In genomic region chr1:185572761-185573530, GRCm38 (mm10) we compare ENCODE assay signal across 11 mouse cellular contexts.
A peak's percentile ranks its signal among the peaks of the same experiment; 100 is the strongest.
DNase-seq lines count a peak whose midpoint lies in the region; ATAC-seq and TF ChIP-seq lines count a peak whose summit lies in the region.
"Had no signal": no experiment of that assay in that cellular context is flagged by ENCODE, and none has a peak within 500 bp of the region (broad histone marks: within the 10 kb centered on the region; RNA-seq: fewer than 3 reads in every experiment).

No protein-coding gene starts in this region.

- DNase-seq in forebrain, postnatal 0 days, result peak; percentile 8
- peak; percentile 19 for DNase-seq in right cerebral cortex, adult 18-20 months
- no peak for DNase-seq in right cerebral cortex, postnatal 14 days
- DNase-seq in layer of hippocampus, adult 18-20 months (ENCODE audit: low spot score in 2 of 2), result peak; percentile 22 to 34
- peak; percentile 7 for DNase-seq in skeletal muscle tissue, adult 2 months (ENCODE audit: low read depth, low spot score)
- DNase-seq in urinary bladder, postnatal 4 days (ENCODE audit: low spot score in 2 of 2), result no peak
- DNase-seq: gastrocnemius, postnatal 14 days; kidney, postnatal 25 days; thymus, postnatal 4 days had no signal

- H3K27ac ChIP-seq in forebrain, postnatal 0 days (ENCODE audit: low read depth, low read length), result no peak overlapping the region
- no peak overlapping the region for H3K27ac ChIP-seq in forebrain, embryonic 16.5 days (ENCODE audit: low read length)

- no peak overlapping the region for H3K4me2 ChIP-seq in forebrain, postnatal 0 days (ENCODE audit: low read depth)
- H3K4me2 ChIP-seq in forebrain, embryonic 16.5 days (ENCODE audit: low read length), result no peak overlapping the region

- no peaks in the 10 kb centered on the region for H3K36me3 ChIP-seq in forebrain, postnatal 0 days (ENCODE audit: insufficient read depth)
- H3K36me3 ChIP-seq in forebrain, embryonic 16.5 days (ENCODE audit: control insufficient read depth, insufficient read depth), result no peaks in the 10 kb centered on the region

- H3K4me3 ChIP-seq in forebrain, postnatal 0 days (ENCODE audit: low read depth, low read length), result no peak overlapping the region
- H3K4me3 ChIP-seq in forebrain, embryonic 16.5 days (replicated peaks; ENCODE audit: low read length), result no peak overlapping the region
- H3K4me3 ChIP-seq: erythroblast, embryonic 14.5 days had no signal

- H3K27me3 ChIP-seq in forebrain, postnatal 0 days (ENCODE audit: insufficient read depth, low read length), result no peaks in the 10 kb centered on the region
- H3K27me3 ChIP-seq in forebrain, embryonic 16.5 days (replicated peaks; ENCODE audit: control insufficient read depth, insufficient read depth, low read length), result no peaks in the 10 kb centered on the region

- H3K9me3 ChIP-seq in forebrain, postnatal 0 days (ENCODE audit: low read length), result no peaks in the 10 kb centered on the region
- no peaks in the 10 kb centered on the region for H3K9me3 ChIP-seq in forebrain, embryonic 16.5 days (ENCODE audit: control insufficient read depth, low read length)

- no peak for TF ChIP-seq CTCF in forebrain, postnatal 0 days (IDR thresholded peaks at IDR 0.05; ENCODE audit: low read depth)

- no peak for ATAC-seq in forebrain, postnatal 0 days
- no peak for ATAC-seq in forebrain, embryonic 16.5 days

- H3K9ac ChIP-seq in forebrain, postnatal 0 days, result no peak overlapping the region
- no peak overlapping the region for H3K9ac ChIP-seq in forebrain, embryonic 16.5 days (replicated peaks; ENCODE audit: low read depth, low read length)

- 42% methylated on average over 9 of the region's 9 CpGs for WGBS in forebrain, postnatal 0 days
- whole genome bisulfite sequencing in forebrain, embryonic 16.5 days, result 43% methylated on average over 9 of the region's 9 CpGs

- no peaks in the 10 kb centered on the region for H3K4me1 ChIP-seq in forebrain, postnatal 0 days (ENCODE audit: insufficient read depth)
- H3K4me1 ChIP-seq in forebrain, embryonic 16.5 days (replicated peaks; ENCODE audit: control insufficient read depth, insufficient read depth, low read length), result no peaks in the 10 kb centered on the region

Comparison
In these comparisons a context has a peak if more than half of its experiments do, and no peak if none do; other contexts are left out.
1. DNase-seq: peak in forebrain, postnatal 0 days (single experiment), right cerebral cortex, adult 18-20 months (single experiment), layer of hippocampus, adult 18-20 months (2 of 2) and skeletal muscle tissue, adult 2 months (single experiment); none in right cerebral cortex, postnatal 14 days (single experiment) and urinary bladder, postnatal 4 days (0 of 2).